Mouse (Mus musculus) embryonic facial prominence, embryonic 14.5 days (tissue): ENCODE results near the gene Nrxn2. TPM values are rescaled to one million over a fixed set of nuclear protein-coding genes. Genes with fewer than 3 reads are reported as not detected.

Experiments
- ATAC-seq: fragments of 200-750 bp; cut with Nextera tagmentation; 2 replicates; pipeline ENCODE4 v1.8.0; 2017; ENCODE audit warnings: low read depth, moderate number of reproducible peaks, moderate TSS enrichment
- DNase-seq: peaks from one replicate; pipeline ENCODE4 v3.0.0-alpha.2; 2015; ENCODE audit warnings: low spot score
- H3K27ac ChIP-seq: fragments of 300-500 bp; sonication (generic); replicated peaks from 2 replicates; pipeline ENCODE4 v1.5.1; 2014; ENCODE audit warnings: low read depth, mild to moderate bottlenecking, low read length, moderate library complexity
- H3K27me3 ChIP-seq: fragments of 300-500 bp; sonication (generic); replicated peaks from 2 replicates; pipeline ENCODE4 v1.6.1; 2014; ENCODE audit warnings: low read length; ENCODE audit not compliant: control insufficient read depth, insufficient read depth
- H3K36me3 ChIP-seq: fragments of 300-500 bp; sonication (generic); 2 replicates; pipeline ENCODE4 v1.6.1; 2014; ENCODE audit warnings: low read length, mixed read lengths; ENCODE audit not compliant: control insufficient read depth, insufficient read depth
- H3K4me1 ChIP-seq: fragments of 300-500 bp; sonication (generic); 2 replicates; pipeline ENCODE4 v1.6.1; 2014; ENCODE audit warnings: antibody characterized with exemption, low read length; ENCODE audit not compliant: control insufficient read depth, insufficient read depth
- H3K4me2 ChIP-seq: fragments of 300-500 bp; sonication (generic); 2 replicates; pipeline ENCODE4 v1.6.1; 2014; ENCODE audit warnings: low read depth, mild to moderate bottlenecking, low read length, moderate library complexity, mixed read lengths
- H3K4me3 ChIP-seq: fragments of 300-500 bp; sonication (generic); 2 replicates; pipeline ENCODE4 v1.5.1; 2014; ENCODE audit warnings: low read depth, mild to moderate bottlenecking, low read length
- H3K9ac ChIP-seq: fragments of 300-500 bp; sonication (generic); 2 replicates; pipeline ENCODE4 v1.6.1; 2014; ENCODE audit warnings: low read depth, mild to moderate bottlenecking, low read length, moderate library complexity, mixed read lengths
- H3K9me3 ChIP-seq: fragments of 300-500 bp; sonication (generic); 2 replicates; pipeline ENCODE4 v1.6.1; 2016; ENCODE audit warnings: low read length; ENCODE audit not compliant: control insufficient read depth
- WGBS: fragments of 180-500 bp; shearing (Covaris S2); extraction: QIAGEN DNeasy Blood & Tissue Kit; methylation state at CpG from one replicate; pipeline ENCODE4 v1.1.7; 2014; 5-methylcytosine and 5-hydroxymethylcytosine counted together
- polyA plus RNA-seq: library from polyadenylated mRNA; unstranded; fragments of >200 nt; fragmentation: Nextera tagmentation; extraction: Ambion mirVana; gene quantifications from 2 replicates; pipeline ENCODE4 v1.2.1, GENCODE M21; 2014

Gene Nrxn2
- polyA plus RNA-seq, result 2.3 and 3.4 TPM in 2 replicates

GRCm38 (mm10) chr19:6418233-6418879 lies at the start of gene Nrxn2:
TSS of gene Nrxn2 (plus strand) at chr19:6418731.
- H3K27ac ChIP-seq, result no peak within 1 kb of the TSS
- H3K4me2 ChIP-seq, result peak within 1 kb of the TSS; percentile 96

GRCm38 (mm10) chr19:6370175-6370574 lies 48.4 kb upstream of the Nrxn2 start:
- H3K27ac ChIP-seq, result no peak overlapping the region
- H3K4me2 ChIP-seq, result no peak overlapping the region
- no peaks in the 10 kb centered on the region for H3K27me3 ChIP-seq
- whole genome bisulfite sequencing, result 85% methylated on average over 2 of the region's 2 CpGs
- DNase-seq (no peak), ATAC-seq (no peak)
- no peaks in the 10 kb centered on the region for H3K9me3 ChIP-seq
- peaks cover 98% of the 10 kb centered on the region for H3K36me3 ChIP-seq
- H3K9ac ChIP-seq, result no peak overlapping the region
- H3K4me1 ChIP-seq, result peaks cover 6% of the 10 kb centered on the region
- no peak overlapping the region for H3K4me3 ChIP-seq

More at GRCm38 (mm10) chr19:6418233-6418879, at the start of gene Nrxn2:
- H3K27me3 ChIP-seq, result peaks cover 51% of the 10 kb centered on the region
- peak; percentile 94 for ATAC-seq
- WGBS, result under 1% methylated on average over 36 of the region's 46 CpGs
- peak within 1 kb of the TSS; percentile 54 for H3K9ac ChIP-seq
- no peaks in the 10 kb centered on the region for H3K9me3 ChIP-seq
- H3K36me3 ChIP-seq, result no peaks in the 10 kb centered on the region
- H3K4me3 ChIP-seq, result peak within 1 kb of the TSS; percentile 56
- H3K4me1 ChIP-seq, result peaks cover 4% of the 10 kb centered on the region; the same call in 1 of the 2 replicates
- DNase-seq, result peak; percentile 94

GRCm38 (mm10) chr19:6372433-6372832 lies 46.1 kb upstream of the Nrxn2 start:
- Histone ChIP-seq H3K27ac (no peak overlapping the region), H3K4me1 (no peaks in the 10 kb centered on the region), H3K36me3 (peaks cover 99% of the 10 kb centered on the region), H3K9ac (no peak overlapping the region), H3K9me3 (no peaks in the 10 kb centered on the region), H3K4me2 (no peak overlapping the region), H3K4me3 (no peak overlapping the region), H3K27me3 (no peaks in the 10 kb centered on the region)
- ATAC-seq, result no peak
- 94% methylated on average over 3 of the region's 3 CpGs for WGBS
- DNase-seq, result no peak

- Histone ChIP-seq H3K36me3 (peaks cover 99% of the 10 kb centered on the region), H3K4me3 (no peak overlapping the region), H3K4me1 (no peaks in the 10 kb centered on the region), H3K9me3 (no peaks in the 10 kb centered on the region), H3K9ac (no peak overlapping the region), H3K27ac (no peak overlapping the region), H3K4me2 (no peak overlapping the region), H3K27me3 (no peaks in the 10 kb centered on the region)
- no peak for ATAC-seq
- WGBS, result 69% methylated on average over 12 of the region's 12 CpGs
- peak; percentile 64 for DNase-seq
Observed at GRCm38 (mm10) chr19:6373539-6374400, 44.8 kb upstream of the Nrxn2 start.

GRCm38 (mm10) chr19:6374571-6374970 lies 44.0 kb upstream of the Nrxn2 start:
- 100% methylated on average over 6 of the region's 10 CpGs for WGBS

GRCm38 (mm10) chr19:6375423-6376254 lies 42.9 kb upstream of the Nrxn2 start:
- Histone ChIP-seq H3K4me3 (no peak overlapping the region), H3K4me2 (no peak overlapping the region), H3K27ac (no peak overlapping the region), H3K9ac (no peak overlapping the region), H3K36me3 (peaks cover 87% of the 10 kb centered on the region), H3K4me1 (no peaks in the 10 kb centered on the region), H3K27me3 (no peaks in the 10 kb centered on the region), H3K9me3 (no peaks in the 10 kb centered on the region)
- no peak for ATAC-seq
- no peak for DNase-seq
- 96% methylated on average over 35 of the region's 42 CpGs for WGBS

More at GRCm38 (mm10) chr19:6374571-6374970, 44.0 kb upstream of the Nrxn2 start:
- Histone ChIP-seq H3K9ac (no peak overlapping the region), H3K9me3 (no peaks in the 10 kb centered on the region), H3K27me3 (no peaks in the 10 kb centered on the region), H3K4me2 (no peak overlapping the region), H3K27ac (no peak overlapping the region), H3K4me3 (no peak overlapping the region), H3K36me3 (peaks cover 97% of the 10 kb centered on the region), H3K4me1 (no peaks in the 10 kb centered on the region)
- DNase-seq, result no peak
- no peak for ATAC-seq

GRCm38 (mm10) chr19:6376255-6376564 lies 42.3 kb upstream of the Nrxn2 start:
- no peak overlapping the region for H3K4me2 ChIP-seq
- DNase-seq, result no peak
- ATAC-seq, result no peak
- no peak overlapping the region for H3K9ac ChIP-seq
- no peak overlapping the region for H3K4me3 ChIP-seq
- no peaks in the 10 kb centered on the region for H3K27me3 ChIP-seq
- no peaks in the 10 kb centered on the region for H3K9me3 ChIP-seq
- no peak overlapping the region for H3K27ac ChIP-seq
- no peaks in the 10 kb centered on the region for H3K4me1 ChIP-seq
- H3K36me3 ChIP-seq, result peaks cover 81% of the 10 kb centered on the region
- 78% methylated on average over 14 of the region's 14 CpGs for WGBS

GRCm38 (mm10) chr19:6376643-6377042 lies 41.9 kb upstream of the Nrxn2 start:
- Histone ChIP-seq H3K27me3 (no peaks in the 10 kb centered on the region), H3K4me2 (no peak overlapping the region), H3K27ac (no peak overlapping the region), H3K9ac (no peak overlapping the region), H3K4me3 (no peak overlapping the region), H3K4me1 (no peaks in the 10 kb centered on the region), H3K9me3 (no peaks in the 10 kb centered on the region), H3K36me3 (peaks cover 77% of the 10 kb centered on the region)
- 91% methylated on average over 2 of the region's 2 CpGs for WGBS
- DNase-seq (no peak), ATAC-seq (no peak)
